Comparison of ENCODE assay signal across 13 mouse cellular contexts in genomic region chr5:148387820-148388219, GRCm38 (mm10). TPM values are rescaled to one million over a fixed set of nuclear protein-coding genes. Genes with fewer than 3 reads are reported as not detected.
DNase-seq lines count a peak whose midpoint lies in the region; ATAC-seq and TF ChIP-seq lines count a peak whose summit lies in the region.
"Had no signal": no experiment of that assay in that cellular context is flagged by ENCODE, and none has a peak within 500 bp of the region (broad histone marks: within the 10 kb centered on the region; RNA-seq: fewer than 3 reads in every experiment).

No protein-coding gene starts in this region.

- H3K27ac ChIP-seq in kidney, adult 2 months (ENCODE audit: insufficient read depth, low read depth, low read length) = no peak overlapping the region
- peak overlapping the region; percentile 77; the same call in 1 of the 2 replicates for H3K27ac ChIP-seq in liver, embryonic 13.5 days
- H3K27ac ChIP-seq in forebrain, embryonic 12.5 days = no peak overlapping the region

- no peak overlapping the region for H3K4me2 ChIP-seq in liver, embryonic 13.5 days
- no peak overlapping the region for H3K4me2 ChIP-seq in forebrain, embryonic 12.5 days
- H3K4me2 ChIP-seq: lung, embryonic 15.5 days had no signal

- no peak overlapping the region for H3K4me3 ChIP-seq in kidney, adult 2 months (ENCODE audit: insufficient read depth, low read depth, low read length)
- H3K4me3 ChIP-seq in liver, embryonic 13.5 days (replicated peaks) = no peak overlapping the region
- no peak overlapping the region for H3K4me3 ChIP-seq in forebrain, embryonic 12.5 days (replicated peaks)
- H3K4me3 ChIP-seq: lung, embryonic 15.5 days had no signal

- TF ChIP-seq POLR2A in kidney, adult 2 months (IDR thresholded peaks at IDR 0.05; ENCODE audit: low read depth, low read length) = no peak

- no peaks in the 10 kb centered on the region for H3K27me3 ChIP-seq in kidney, adult 2 months (replicated peaks; ENCODE audit: control insufficient read depth, insufficient read depth, low read length)
- no peaks in the 10 kb centered on the region for H3K27me3 ChIP-seq in liver, embryonic 13.5 days
- H3K27me3 ChIP-seq in forebrain, embryonic 12.5 days = no peaks in the 10 kb centered on the region
- H3K27me3 ChIP-seq: lung, embryonic 15.5 days had no signal

- intact Hi-C loops in gastrocnemius, postnatal 14 days (cut with DNase I; ENCODE audit: low total_unique reads) = no loop called here

- no peaks in the 10 kb centered on the region for H3K9me3 ChIP-seq in liver, embryonic 13.5 days (replicated peaks)
- H3K9me3 ChIP-seq in forebrain, embryonic 12.5 days = 0 out of 2 replicates have a peak, but pooled peaks cover 4% of the 10 kb centered on the region
- H3K9me3 ChIP-seq: lung, embryonic 15.5 days had no signal

- 0 out of 2 replicates have a peak, but pooled peaks have one; percentile 22 for TF ChIP-seq CTCF in kidney, adult 2 months (conservative IDR thresholded peaks at IDR 0.05; ENCODE audit: insufficient read depth, insufficient read length, low read depth, low read length)

- H3K36me3 ChIP-seq in kidney, adult 2 months (ENCODE audit: control insufficient read depth, insufficient read depth, low read length) = no peaks in the 10 kb centered on the region
- peaks cover 62% of the 10 kb centered on the region for H3K36me3 ChIP-seq in liver, embryonic 13.5 days
- no peaks in the 10 kb centered on the region; the same call in 1 of the 2 replicates for H3K36me3 ChIP-seq in forebrain, embryonic 12.5 days (replicated peaks)
- H3K36me3 ChIP-seq: lung, embryonic 15.5 days had no signal

- no peak for ATAC-seq in liver, embryonic 13.5 days (ENCODE audit: low read depth)
- no peak for ATAC-seq in forebrain, embryonic 12.5 days (ENCODE audit: low FRiP score)
- ATAC-seq: forebrain, embryonic 16.5 days; intestine, embryonic 16.5 days had no signal

- no peak overlapping the region for H3K9ac ChIP-seq in liver, embryonic 13.5 days
- H3K9ac ChIP-seq in forebrain, embryonic 12.5 days = no peak overlapping the region
- H3K9ac ChIP-seq: lung, embryonic 15.5 days had no signal

- 98% methylated on average over 2 of the region's 2 CpGs for WGBS in kidney, adult 2 months
- WGBS in liver, embryonic 13.5 days (ENCODE audit: insufficient replicate concordance) = 84% methylated on average over 2 of the region's 2 CpGs
- WGBS in forebrain, embryonic 12.5 days = 91% methylated on average over 2 of the region's 2 CpGs

- DNase-seq in kidney, adult 2 months = no peak
- DNase-seq in kidney, adult 11 months = no peak
- DNase-seq in B cell, adult 2 months = peak; percentile 45 to 52
- peak; percentile 61 for DNase-seq in ES-CJ7 (ENCODE audit: low read depth, low spot score)
- DNase-seq in liver, embryonic 13.5 days = no peak
- no peak for DNase-seq in embryo, embryonic 9.5 days (ENCODE audit: extremely low spot score)
- no peak for DNase-seq in gastrocnemius, postnatal 14 days
- DNase-seq: embryo, embryonic 11 days; retina, postnatal 1 day had no signal

- H3K4me1 ChIP-seq in kidney, adult 2 months (ENCODE audit: control insufficient read depth, insufficient read depth, low read length) = no peaks in the 10 kb centered on the region
- peaks cover 45% of the 10 kb centered on the region for H3K4me1 ChIP-seq in liver, embryonic 13.5 days (replicated peaks)
- peaks cover 2% of the 10 kb centered on the region; the same call in 1 of the 2 replicates for H3K4me1 ChIP-seq in forebrain, embryonic 12.5 days

RNA-seq across cellular contexts. Expression of gene Slc7a1, which starts 11.9 kb away (rescaled TPM):
- polyA plus RNA-seq in kidney, adult 2 months (2012; rRNA removed) = 4.0 TPM in 2 replicates
- 17.7 and 21.5 TPM in 2 replicates for polyA plus RNA-seq in liver, embryonic 13.5 days (2015; fragmentation: Nextera tagmentation; extraction: Ambion mirVana)
- polyA plus RNA-seq in forebrain, embryonic 12.5 days (2016; fragmentation: Nextera tagmentation; extraction: Ambion mirVana) = 18.4 and 23.3 TPM in 2 replicates
- total RNA-seq in gastrocnemius, postnatal 14 days (2021) = 1 to 10 TPM; 4.4 to 7.1 TPM

Comparison
In these comparisons a context has a peak if more than half of its experiments do, and no peak if none do; other contexts are left out.
1. DNase-seq: peak in B cell, adult 2 months (2 of 2) and ES-CJ7 (single experiment); none in kidney, adult 2 months (single experiment), kidney, adult 11 months (single experiment), liver, embryonic 13.5 days (single experiment), embryo, embryonic 9.5 days (single experiment) and gastrocnemius, postnatal 14 days (single experiment).